Mouse (Mus musculus) left cerebral cortex, adult 2 months (tissue): Measurements from ENCODE around the gene Nrl. TPM values are rescaled to one million over a fixed set of nuclear protein-coding genes. Genes with fewer than 3 reads are reported as not detected.

Experiments used
- DNase-seq, 2 experiments: peaks; one replicate each; pipeline ENCODE4 v3.0.0; 2021 to 2022; ENCODE audit warnings: low spot score in 2 of 2, mixed read lengths in 1 of 2; ENCODE audit errors: extremely low spot score in 1 of 2
- H3K27ac ChIP-seq: fragments of 200-600 bp; 2 replicates; pipeline ENCODE4 v1.8.1; 2022
- H3K4me3 ChIP-seq: fragments of 200-600 bp; 2 replicates; pipeline ENCODE4 v1.8.1; 2022
- CTCF ChIP-seq: fragments of 200-600 bp; IDR thresholded peaks from 2 replicates; pipeline ENCODE4 v1.8.1; 2022; ENCODE audit warnings: antibody characterized with exemption, mild to moderate bottlenecking, moderate library complexity
- intact Hi-C: fragments of 180-260 bp; cut with DNase I; formaldehyde crosslinking; loops from one replicate; pipeline ENCODE4 v1.15.1; 2025
- total RNA-seq, 2 experiments: library from RNA; stranded (reverse); gene quantifications; 2 replicates each; pipeline ENCODE4 v1.2.3; 2021

Gene Nrl
- total RNA-seq, 2 experiments from 2014 or later = 0.29 to 0.84 TPM

- intact Hi-C loops = loop anchor here (1.0 to 2.0 kb wide), 2 partner anchors 16 to 60 kb away; partner anchors contain the start of gene Pck2
- peak; percentile 80 for TF ChIP-seq CTCF
- DNase-seq = peak; percentile 70 to 74
- no peak overlapping the region for H3K27ac ChIP-seq
- no peak overlapping the region for H3K4me3 ChIP-seq
These were observed 32.2 kb upstream of the Nrl start for GRCm38 (mm10) chr14:55557003-55557402.

GRCm38 (mm10) chr14:55555788-55556187, 31.0 kb upstream of the Nrl start:
- no peak for DNase-seq
- no peak for TF ChIP-seq CTCF
- Histone ChIP-seq H3K27ac (no peak overlapping the region), H3K4me3 (no peak overlapping the region)
- intact Hi-C loops = loop anchor here (2.0 kb wide), 1 partner anchor 15 kb away; the partner anchor contains the start of gene Pck2

- Histone ChIP-seq H3K27ac (no peak overlapping the region), H3K4me3 (no peak overlapping the region)
- no peak for DNase-seq
- TF ChIP-seq CTCF = no peak
- intact Hi-C loops = no loop called here
These were observed 29.9 kb upstream of the Nrl start for GRCm38 (mm10) chr14:55554635-55555034.

GRCm38 (mm10) chr14:55551794-55552193, 27.0 kb upstream of the Nrl start:
- no peak for DNase-seq
- intact Hi-C loops = no loop called here
- H3K27ac ChIP-seq = no peak overlapping the region
- no peak for TF ChIP-seq CTCF
- no peak overlapping the region for H3K4me3 ChIP-seq

GRCm38 (mm10) chr14:55551347-55551746, 26.6 kb upstream of the Nrl start:
- H3K27ac ChIP-seq = no peak overlapping the region
- intact Hi-C loops = no loop called here
- no peak overlapping the region for H3K4me3 ChIP-seq
- no peak for TF ChIP-seq CTCF
- DNase-seq = no peak

GRCm38 (mm10) chr14:55550191-55550590, 25.4 kb upstream of the Nrl start:
- Histone ChIP-seq H3K27ac (no peak overlapping the region), H3K4me3 (no peak overlapping the region)
- TF ChIP-seq CTCF = no peak
- DNase-seq = no peak
- intact Hi-C loops = no loop called here

GRCm38 (mm10) chr14:55544334-55544733, 19.6 kb upstream of the Nrl start:
- no peak for DNase-seq
- Histone ChIP-seq H3K27ac (no peak overlapping the region), H3K4me3 (no peak overlapping the region)
- intact Hi-C loops = no loop called here
- no peak for TF ChIP-seq CTCF

- Histone ChIP-seq H3K27ac (no peak overlapping the region), H3K4me3 (no peak overlapping the region)
- no peak for TF ChIP-seq CTCF
- DNase-seq = no peak
- intact Hi-C loops = no loop called here
These were observed 17.5 kb upstream of the Nrl start for GRCm38 (mm10) chr14:55542268-55542667.

- no peak for TF ChIP-seq CTCF
- Histone ChIP-seq H3K4me3 (peak overlapping the region; percentile 70), H3K27ac (peak overlapping the region; percentile 93)
- intact Hi-C loops = loop anchor here (2.0 kb wide), 1 partner anchor 16 kb away; no protein-coding TSS in a partner anchor
- DNase-seq = peak; percentile 71 to 83
These were observed 16.1 kb upstream of the Nrl start for GRCm38 (mm10) chr14:55540787-55541321.

- TF ChIP-seq CTCF = no peak
- intact Hi-C loops = loop anchor here (2.0 kb wide), 1 partner anchor 17 kb away; no protein-coding TSS in a partner anchor
- H3K27ac ChIP-seq = peak within 1 kb of the TSS; percentile 93
- peak; percentile 75 for DNase-seq
- peak within 1 kb of the TSS; percentile 70 for H3K4me3 ChIP-seq
These were observed 15.4 kb upstream of the Nrl start, which contains the start of gene Pck2 for GRCm38 (mm10) chr14:55540067-55540786. Gene Pck2 (plus strand): TSS chr14:55540266.

GRCm38 (mm10) chr14:55536116-55536745, 11.4 kb upstream of the Nrl start:
- Histone ChIP-seq H3K4me3 (no peak overlapping the region), H3K27ac (no peak overlapping the region)
- intact Hi-C loops = no loop called here
- TF ChIP-seq CTCF = peak; percentile 80
- DNase-seq = peak; percentile 42 to 47

- DNase-seq = no peak
- H3K4me3 ChIP-seq = no peak overlapping the region
- intact Hi-C loops = loop anchor here (2.0 kb wide), 1 partner anchor 31 kb away; no protein-coding TSS in a partner anchor
- no peak overlapping the region for H3K27ac ChIP-seq
- TF ChIP-seq CTCF = peak; percentile 58
These were observed 3.2 kb upstream of the Nrl start for GRCm38 (mm10) chr14:55527940-55528339.
